Mouse (Mus musculus) kidney, postnatal 0 days (tissue): ENCODE results near the gene Gtf2h4. TPM values are rescaled to one million over a fixed set of nuclear protein-coding genes. Genes with fewer than 3 reads are reported as not detected.
A peak's percentile ranks its signal among the peaks of the same experiment; 100 is the strongest.

ENCODE experiments used
- ATAC-seq: fragments of 200-750 bp; cut with Nextera tagmentation; replicated peaks from 2 replicates; pipeline ENCODE4 v1.8.0; 2017; ENCODE audit warnings: low read depth, moderate number of reproducible peaks, moderate TSS enrichment, moderate library complexity; ENCODE audit not compliant: low FRiP score
- DNase-seq: peaks from one replicate; pipeline ENCODE4 v3.0.0-alpha.2; 2016; ENCODE audit warnings: low spot score
- H3K27ac ChIP-seq: fragments of 300-500 bp; sonication (generic); 2 replicates; pipeline ENCODE4 v1.5.1; 2014; ENCODE audit warnings: mild to moderate bottlenecking
- H3K27me3 ChIP-seq: fragments of 300-500 bp; sonication (generic); 2 replicates; pipeline ENCODE4 v1.6.1; 2014; ENCODE audit warnings: low read length, mixed read lengths; ENCODE audit not compliant: insufficient read depth
- H3K36me3 ChIP-seq: fragments of 300-500 bp; sonication (generic); 2 replicates; pipeline ENCODE4 v1.6.1; 2014; ENCODE audit warnings: low read length, mixed read lengths; ENCODE audit not compliant: insufficient read depth
- H3K4me1 ChIP-seq: fragments of 300-500 bp; sonication (generic); replicated peaks from 2 replicates; pipeline ENCODE4 v1.6.1; 2014; ENCODE audit warnings: antibody characterized with exemption, low read length, mixed read lengths; ENCODE audit not compliant: insufficient read depth
- H3K4me2 ChIP-seq: fragments of 300-500 bp; sonication (generic); 2 replicates; pipeline ENCODE4 v1.6.1; 2014; ENCODE audit warnings: mild to moderate bottlenecking, low read length, moderate library complexity, mixed read lengths
- H3K4me3 ChIP-seq: fragments of 300-500 bp; sonication (generic); replicated peaks from 2 replicates; pipeline ENCODE4 v1.5.1; 2014; ENCODE audit warnings: low read depth, low read length
- H3K9ac ChIP-seq: fragments of 300-500 bp; sonication (generic); 2 replicates; pipeline ENCODE4 v1.6.1; 2014; ENCODE audit warnings: low read depth, low read length
- H3K9me3 ChIP-seq: fragments of 300-500 bp; sonication (generic); replicated peaks from 2 replicates; pipeline ENCODE4 v1.6.1; 2016; ENCODE audit warnings: low read length, inconsistent platforms, mixed read lengths
- CTCF ChIP-seq: IDR thresholded peaks from 2 replicates; pipeline ENCODE4 v1.5.1; 2016; ENCODE audit warnings: antibody characterized with exemption, low read depth, mild to moderate bottlenecking, moderate library complexity
- WGBS: fragments of 180-500 bp; shearing (Covaris S2); extraction: QIAGEN DNeasy Blood & Tissue Kit; methylation state at CpG from one replicate; pipeline ENCODE4 v1.1.7; 2014; 5-methylcytosine and 5-hydroxymethylcytosine counted together
- polyA plus RNA-seq: library from polyadenylated mRNA; unstranded; fragments of >200 nt; fragmentation: Nextera tagmentation; extraction: Ambion mirVana; gene quantifications from 2 replicates; pipeline ENCODE4 v1.2.1, GENCODE M21; 2015

Gene Gtf2h4
- polyA plus RNA-seq, 1 experiment from 2014 or later = 36.5 TPM

- WGBS = 1% methylated on average over 15 of the region's 15 CpGs
- ATAC-seq (no peak), DNase-seq (peak; percentile 90)
Measured at GRCm38 (mm10) chr17:35635699-35636111, 37.8 kb downstream of the Gtf2h4 start.

GRCm38 (mm10) chr17:35635202-35635601 is 38.3 kb downstream of the Gtf2h4 start:
- Histone ChIP-seq H3K27me3 (no peaks in the 10 kb centered on the region), H3K27ac (no peak overlapping the region), H3K4me2 (no peak overlapping the region), H3K9me3 (no peaks in the 10 kb centered on the region), H3K4me1 (no peaks in the 10 kb centered on the region), H3K4me3 (no peak overlapping the region), H3K9ac (no peak overlapping the region), H3K36me3 (no peaks in the 10 kb centered on the region)
- DNase-seq = no peak
- ATAC-seq = no peak
- 92% methylated on average over 3 of the region's 3 CpGs for WGBS
- TF ChIP-seq CTCF = peak; percentile 11; the same call in 1 of the 2 replicates

More at GRCm38 (mm10) chr17:35635699-35636111, 37.8 kb downstream of the Gtf2h4 start:
- peak; percentile 89 for TF ChIP-seq CTCF
- H3K4me2 ChIP-seq = peak overlapping the region; percentile 65
- no peaks in the 10 kb centered on the region for H3K4me1 ChIP-seq
- H3K27me3 ChIP-seq = no peaks in the 10 kb centered on the region
- H3K36me3 ChIP-seq = no peaks in the 10 kb centered on the region
- peak overlapping the region; percentile 33 for H3K4me3 ChIP-seq
- H3K9ac ChIP-seq = no peak overlapping the region
- no peak overlapping the region for H3K27ac ChIP-seq
- H3K9me3 ChIP-seq = no peaks in the 10 kb centered on the region

- Histone ChIP-seq H3K9ac (no peak overlapping the region), H3K27me3 (no peaks in the 10 kb centered on the region), H3K4me2 (no peak overlapping the region), H3K4me1 (no peaks in the 10 kb centered on the region), H3K9me3 (no peaks in the 10 kb centered on the region), H3K27ac (no peak overlapping the region), H3K36me3 (no peaks in the 10 kb centered on the region), H3K4me3 (no peak overlapping the region)
- DNase-seq (peak; percentile 74), ATAC-seq (peak; percentile 73; the same call in 1 of the 2 replicates)
- TF ChIP-seq CTCF = peak; percentile 78
- WGBS = 17% methylated on average over 1 of the region's 1 CpGs
Measured at GRCm38 (mm10) chr17:35633992-35634391, 39.5 kb downstream of the Gtf2h4 start.

- Histone ChIP-seq H3K4me3 (no peak within 1 kb of the TSS), H3K27ac (no peak within 1 kb of the TSS), H3K4me1 (no peaks in the 10 kb centered on the region), H3K9ac (no peak within 1 kb of the TSS), H3K36me3 (no peaks in the 10 kb centered on the region), H3K9me3 (no peaks in the 10 kb centered on the region), H3K27me3 (no peaks in the 10 kb centered on the region), H3K4me2 (no peak within 1 kb of the TSS)
- WGBS = 80% methylated on average over 7 of the region's 7 CpGs
- no peak for TF ChIP-seq CTCF
- DNase-seq (no peak), ATAC-seq (no peak)
Measured at GRCm38 (mm10) chr17:35626537-35626936, 47.0 kb downstream of the Gtf2h4 start, which contains the start of gene Gm9573. Gene Gm9573 (minus strand): TSS chr17:35626637.

Other genes starting within 250 kb of the Gtf2h4 start
- gene H2-Q6, start 248.9 kb downstream of the Gtf2h4 start, polyA plus RNA-seq = 7.0 and 7.2 TPM in 2 replicates
- gene H2-Q7, start 234.6 kb downstream of the Gtf2h4 start, polyA plus RNA-seq = 15.4 and 15.6 TPM in 2 replicates
- 1.1 and 1.4 TPM in 2 replicates for gene H2-Q10, start 203.7 kb downstream of the Gtf2h4 start, polyA plus RNA-seq
- gene Pou5f1, start 167.7 kb downstream of the Gtf2h4 start, polyA plus RNA-seq = not detected in 2 replicates
- gene Tcf19, start 156.9 kb downstream of the Gtf2h4 start, polyA plus RNA-seq = 35.5 and 44.5 TPM in 2 replicates
- gene Cchcr1, start 156.6 kb downstream of the Gtf2h4 start, polyA plus RNA-seq = 8.2 and 9.1 TPM in 2 replicates
- gene Psors1c2, start 140.5 kb downstream of the Gtf2h4 start, polyA plus RNA-seq = 0.14 and 0.17 TPM in 2 replicates
- gene Cdsn, start 121.6 kb downstream of the Gtf2h4 start, polyA plus RNA-seq = 0.13 and 0.18 TPM in 2 replicates
- gene 2300002M23Rik, start 106.3 kb downstream of the Gtf2h4 start, polyA plus RNA-seq = not detected in 2 replicates
- 4.2 and 5.0 TPM in 2 replicates for gene Sfta2, start 72.2 kb downstream of the Gtf2h4 start, polyA plus RNA-seq
- gene Gm9573, start 47.1 kb downstream of the Gtf2h4 start, polyA plus RNA-seq = not detected in 2 replicates
- gene Mucl3, start 30.0 kb downstream of the Gtf2h4 start, polyA plus RNA-seq = 0.11 and 0.13 TPM in 2 replicates
- gene Vars2, start 6.1 kb downstream of the Gtf2h4 start, polyA plus RNA-seq = 12.7 and 13.5 TPM in 2 replicates
- gene Ddr1, start 30.9 kb upstream of the Gtf2h4 start, polyA plus RNA-seq = 89.1 and 94.3 TPM in 2 replicates
- gene Ier3, start 147.9 kb upstream of the Gtf2h4 start, polyA plus RNA-seq = 83.6 and 93.1 TPM in 2 replicates
- gene Flot1, start 149.5 kb upstream of the Gtf2h4 start, polyA plus RNA-seq = 52.2 and 54.5 TPM in 2 replicates
- gene Tubb5, start 164.6 kb upstream of the Gtf2h4 start, polyA plus RNA-seq = 503 and 575 TPM in 2 replicates
- gene Mdc1, start 167.8 kb upstream of the Gtf2h4 start, polyA plus RNA-seq = 5.4 and 5.6 TPM in 2 replicates
- 36.9 and 44.6 TPM in 2 replicates for gene Nrm, start 187.6 kb upstream of the Gtf2h4 start, polyA plus RNA-seq
- gene Ppp1r18, start 191.9 kb upstream of the Gtf2h4 start, polyA plus RNA-seq = 16.2 and 17.2 TPM in 2 replicates
- gene Dhx16, start 206.1 kb upstream of the Gtf2h4 start, polyA plus RNA-seq = 29.2 and 33.3 TPM in 2 replicates
- 36.6 and 39.1 TPM in 2 replicates for gene 2310061I04Rik, start 223.7 kb upstream of the Gtf2h4 start, polyA plus RNA-seq
- gene Atat1, start 236.3 kb upstream of the Gtf2h4 start, polyA plus RNA-seq = 28.4 and 36.9 TPM in 2 replicates
- 88.4 and 94.7 TPM in 2 replicates for gene Mrps18b, start 242.7 kb upstream of the Gtf2h4 start, polyA plus RNA-seq
- 28.8 and 29.7 TPM in 2 replicates for gene Ppp1r10, start 242.7 kb upstream of the Gtf2h4 start, polyA plus RNA-seq